Mouse (Mus musculus) heart, embryonic 11.5 days (tissue): ENCODE data around the gene H2-M10.3. TPM values are rescaled to one million over a fixed set of nuclear protein-coding genes. Genes with fewer than 3 reads are reported as not detected.
"Not testable (repeated sequence)": the region's sequence is repeated elsewhere in the genome, so short reads cannot be mapped to it uniquely, and the experiment has no call there.

Experiments
- ATAC-seq: fragments of 200-750 bp; cut with Nextera tagmentation; replicated peaks from 2 replicates; pipeline ENCODE4 v1.8.0; 2017; ENCODE audit warnings: moderate library complexity; ENCODE audit not compliant: insufficient number of reproducible peaks, low FRiP score, low TSS enrichment
- H3K27ac ChIP-seq: fragments of 300-500 bp; sonication (generic); 2 replicates; pipeline ENCODE4 v1.5.1; 2014; ENCODE audit warnings: mild to moderate bottlenecking, low read depth, low read length
- H3K27me3 ChIP-seq: fragments of 300-500 bp; sonication (generic); 2 replicates; pipeline ENCODE4 v1.6.1; 2014; ENCODE audit warnings: mild to moderate bottlenecking, low read length, mixed read lengths; ENCODE audit not compliant: control insufficient read depth, insufficient read depth
- H3K36me3 ChIP-seq: fragments of 300-500 bp; sonication (generic); 2 replicates; pipeline ENCODE4 v1.6.1; 2014; ENCODE audit warnings: mild to moderate bottlenecking, low read length, moderate library complexity, mixed read lengths; ENCODE audit not compliant: control insufficient read depth, insufficient read depth
- H3K4me1 ChIP-seq: fragments of 300-500 bp; sonication (generic); 2 replicates; pipeline ENCODE4 v1.6.1; 2014; ENCODE audit warnings: low read length; ENCODE audit not compliant: control insufficient read depth, insufficient read depth
- H3K4me2 ChIP-seq: fragments of 300-500 bp; sonication (generic); 2 replicates; pipeline ENCODE4 v1.6.1; 2014; ENCODE audit warnings: mild to moderate bottlenecking, moderate library complexity
- H3K4me3 ChIP-seq: fragments of 300-500 bp; sonication (generic); 2 replicates; pipeline ENCODE4 v1.5.1; 2014; ENCODE audit warnings: low read depth, low read length
- H3K9ac ChIP-seq: fragments of 300-500 bp; sonication (generic); 2 replicates; pipeline ENCODE4 v1.6.1; 2014; ENCODE audit warnings: mild to moderate bottlenecking, low read depth, low read length, moderate library complexity
- H3K9me3 ChIP-seq: fragments of 300-500 bp; sonication (generic); replicated peaks from 2 replicates; pipeline ENCODE4 v1.6.1; 2016; ENCODE audit warnings: low read length; ENCODE audit not compliant: control insufficient read depth
- WGBS: fragments of 180-500 bp; shearing (Covaris S2); extraction: QIAGEN DNeasy Blood & Tissue Kit; methylation state at CpG from one replicate; pipeline ENCODE4 v1.1.7; 2014; ENCODE audit not compliant: insufficient replicate concordance; 5-methylcytosine and 5-hydroxymethylcytosine counted together
- polyA plus RNA-seq: library from polyadenylated mRNA; unstranded; fragments of >200 nt; fragmentation: Nextera tagmentation; extraction: Ambion mirVana; gene quantifications from 2 replicates; pipeline ENCODE4 v1.2.1, GENCODE M21; 2014

Gene H2-M10.3
- polyA plus RNA-seq, result not detected in 2 replicates

DNA sequence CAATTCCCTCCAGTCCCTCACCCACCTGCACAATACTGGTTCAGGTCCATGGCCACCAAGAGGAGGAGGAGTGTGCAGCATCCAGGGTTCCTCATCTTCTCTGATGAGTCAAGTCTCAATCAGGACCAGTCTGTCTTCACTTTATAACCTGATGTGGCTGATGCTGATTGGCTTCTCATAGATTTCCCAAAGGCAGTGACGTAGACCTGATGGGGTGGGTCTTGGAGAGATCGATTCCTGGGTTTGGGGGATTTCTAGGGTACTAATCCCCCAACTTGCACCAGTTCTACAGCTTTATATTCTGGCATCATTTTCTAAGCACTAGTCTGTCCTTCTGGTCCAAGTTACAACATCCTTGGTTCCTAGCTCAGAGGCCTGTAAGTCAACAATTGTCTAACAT lies at the start of gene H2-M10.3:
Gene H2-M10.3 (minus strand): TSS at position 101 of the 400 bp plus-strand sequence.
- H3K4me1 ChIP-seq, H3K27ac ChIP-seq, H3K27me3 ChIP-seq, H3K9me3 ChIP-seq, ATAC-seq, H3K36me3 ChIP-seq, H3K9ac ChIP-seq, H3K4me3 ChIP-seq, H3K4me2 ChIP-seq: not testable (repeated sequence)
- 87% methylated on average over 2 of the region's 2 CpGs for WGBS

DNA sequence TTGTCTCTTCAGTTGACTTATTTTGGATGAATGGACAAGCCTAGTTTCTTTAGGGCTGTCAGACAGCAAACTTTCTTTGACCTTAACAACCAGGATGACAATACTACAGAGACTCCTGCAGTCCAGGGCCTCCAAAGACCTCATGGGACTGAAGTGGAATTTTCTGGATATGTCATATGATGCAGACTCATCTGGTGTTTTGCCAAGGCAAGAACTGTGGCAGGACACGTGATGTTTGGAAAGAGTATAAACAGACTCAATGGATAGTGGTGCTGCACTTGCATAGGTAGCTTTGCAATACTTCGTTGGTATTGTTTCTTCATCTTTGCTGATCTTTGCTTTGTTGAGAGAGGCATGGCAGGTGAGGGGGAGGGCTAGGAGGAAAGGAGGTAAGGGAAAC lies 49.2 kb upstream of the H2-M10.3 start:
- Histone ChIP-seq H3K4me3 (no peak overlapping the region), H3K4me1 (no peaks in the 10 kb centered on the region), H3K9me3 (peaks cover 3% of the 10 kb centered on the region; the same call in 1 of the 2 replicates), H3K27me3 (no peaks in the 10 kb centered on the region), H3K27ac (no peak overlapping the region), H3K36me3 (no peaks in the 10 kb centered on the region), H3K4me2 (no peak overlapping the region), H3K9ac (no peak overlapping the region)
- whole genome bisulfite sequencing, result 43% methylated on average over 2 of the region's 2 CpGs
- no peak for ATAC-seq

DNA sequence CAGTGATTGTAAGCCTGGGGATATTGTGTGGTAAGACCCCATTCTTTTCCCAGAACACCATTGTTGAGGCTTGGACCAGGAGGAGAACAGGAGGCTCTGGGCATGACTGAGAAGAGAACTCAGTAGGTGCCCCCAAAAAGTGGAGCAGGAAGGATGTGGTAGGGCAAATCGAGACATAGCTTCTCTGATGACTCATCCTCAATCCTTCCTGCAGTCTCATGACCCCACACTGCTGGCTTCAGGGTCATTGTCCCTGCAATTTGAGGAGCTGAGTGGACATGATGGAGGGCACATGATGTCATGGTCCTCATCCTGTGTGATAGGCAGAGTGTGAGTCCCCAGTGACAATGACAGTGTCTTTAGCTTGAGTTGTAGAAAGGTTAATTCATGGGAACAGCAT lies 47.2 kb upstream of the H2-M10.3 start:
- H3K27me3 ChIP-seq, result no peaks in the 10 kb centered on the region
- no peak overlapping the region for H3K4me3 ChIP-seq

DNA sequence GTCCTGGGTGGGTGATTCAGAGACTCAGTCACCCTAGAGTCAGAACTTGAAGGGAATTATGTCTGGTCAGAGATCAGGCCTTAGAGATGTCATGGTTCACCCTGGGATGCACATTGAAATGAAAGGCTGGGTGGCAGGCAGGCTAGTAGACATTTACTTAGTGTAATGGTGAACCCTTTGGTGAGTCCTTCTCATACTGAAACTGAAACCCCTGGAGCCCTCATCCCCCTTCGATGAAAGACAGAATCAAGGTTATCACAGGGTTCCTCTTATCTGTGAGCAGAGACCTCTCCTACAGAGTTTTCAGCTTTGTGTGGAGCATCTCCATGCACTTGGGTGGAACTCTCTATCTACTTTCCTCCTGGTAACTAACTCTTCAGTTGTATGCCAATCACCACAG lies 46.1 kb upstream of the H2-M10.3 start:
- H3K36me3 ChIP-seq, result no peaks in the 10 kb centered on the region
- no peak overlapping the region for H3K9ac ChIP-seq
- H3K4me3 ChIP-seq, result no peak overlapping the region
- ATAC-seq, result no peak
- H3K4me1 ChIP-seq, result no peaks in the 10 kb centered on the region
- H3K9me3 ChIP-seq, result no peaks in the 10 kb centered on the region
- H3K4me2 ChIP-seq, result no peak overlapping the region
- WGBS, result 50% methylated on average over 1 of the region's 1 CpGs
- no peaks in the 10 kb centered on the region for H3K27me3 ChIP-seq
- H3K27ac ChIP-seq, result no peak overlapping the region

More for the DNA sequence above, 47.2 kb upstream of the H2-M10.3 start:
- Histone ChIP-seq H3K36me3 (no peaks in the 10 kb centered on the region), H3K4me2 (no peak overlapping the region), H3K9ac (no peak overlapping the region), H3K4me1 (no peaks in the 10 kb centered on the region), H3K27ac (no peak overlapping the region), H3K9me3 (no peaks in the 10 kb centered on the region)
- no peak for ATAC-seq
- WGBS, result 58% methylated on average over 1 of the region's 1 CpGs

DNA sequence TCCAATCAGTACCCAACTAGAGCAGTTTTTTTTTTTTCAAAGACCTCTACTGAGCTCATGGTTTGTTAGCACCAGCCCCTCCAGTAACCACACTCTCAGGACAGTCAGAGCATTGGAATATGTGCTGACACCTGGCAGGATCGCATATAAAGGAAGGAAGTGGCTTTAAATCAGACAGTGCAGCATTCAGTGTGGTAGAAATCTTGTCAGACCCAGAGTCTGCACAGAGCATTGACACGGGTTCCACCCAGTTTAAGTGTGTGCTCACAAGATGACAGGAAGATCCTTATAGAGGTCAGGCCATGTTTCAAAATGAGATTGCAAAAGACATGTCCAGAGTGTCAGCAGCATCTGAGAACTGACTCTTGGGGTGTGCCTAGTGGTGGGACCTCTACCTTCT lies 21.7 kb upstream of the H2-M10.3 start:
- H3K27ac ChIP-seq, result no peak overlapping the region
- H3K4me2 ChIP-seq, result no peak overlapping the region
- H3K9ac ChIP-seq, result no peak overlapping the region
- H3K4me1 ChIP-seq, result no peaks in the 10 kb centered on the region
- 74% methylated on average over 2 of the region's 2 CpGs for WGBS
- no peaks in the 10 kb centered on the region for H3K9me3 ChIP-seq
- H3K4me3 ChIP-seq, result no peak overlapping the region
- H3K36me3 ChIP-seq, result no peaks in the 10 kb centered on the region
- no peaks in the 10 kb centered on the region for H3K27me3 ChIP-seq
- ATAC-seq, result no peak

DNA sequence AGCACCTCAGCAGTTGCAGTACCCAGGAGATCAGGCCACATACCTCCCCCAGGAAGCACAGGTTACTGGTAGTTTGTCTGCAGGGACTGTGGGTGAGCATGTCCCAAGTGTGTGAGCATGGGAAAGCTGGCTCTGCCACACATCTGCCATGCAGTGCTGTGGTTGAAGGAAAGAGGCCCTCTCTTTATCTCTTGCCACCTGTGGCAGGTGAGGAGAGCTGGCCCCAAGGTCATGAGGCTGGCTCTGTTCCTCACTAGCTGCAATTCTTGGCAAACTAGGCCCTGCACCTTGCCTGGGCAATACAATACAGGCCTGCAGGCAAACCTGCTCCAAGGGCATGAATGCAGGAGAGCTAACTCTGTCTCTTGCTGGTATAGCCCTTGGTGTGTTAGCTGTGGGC lies 5.8 kb downstream of the H2-M10.3 start:
- H3K27ac ChIP-seq, H3K9ac ChIP-seq, ATAC-seq, H3K4me3 ChIP-seq, H3K27me3 ChIP-seq, H3K4me2 ChIP-seq, H3K36me3 ChIP-seq, H3K4me1 ChIP-seq, H3K9me3 ChIP-seq: not testable (repeated sequence)

DNA sequence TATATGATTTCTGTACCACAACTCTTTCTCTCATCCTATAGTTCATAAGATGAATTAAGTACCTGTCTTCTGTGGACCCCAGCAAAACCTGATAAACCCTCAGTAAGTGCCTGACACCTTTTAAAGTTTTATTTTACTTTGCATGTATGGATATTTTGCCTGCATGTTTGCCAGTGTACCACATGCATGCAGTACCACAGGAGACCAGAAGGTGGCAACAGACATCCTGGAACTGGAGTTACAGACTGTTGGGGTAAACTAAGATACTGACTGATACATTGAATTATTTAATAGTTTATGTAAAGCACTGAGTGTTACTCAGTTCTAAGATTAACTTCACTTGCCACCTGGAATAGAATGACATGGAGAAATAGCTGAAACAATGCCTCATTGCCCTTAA lies 10.7 kb downstream of the H2-M10.3 start:
- not testable (repeated sequence) for ATAC-seq, H3K4me3 ChIP-seq

DNA sequence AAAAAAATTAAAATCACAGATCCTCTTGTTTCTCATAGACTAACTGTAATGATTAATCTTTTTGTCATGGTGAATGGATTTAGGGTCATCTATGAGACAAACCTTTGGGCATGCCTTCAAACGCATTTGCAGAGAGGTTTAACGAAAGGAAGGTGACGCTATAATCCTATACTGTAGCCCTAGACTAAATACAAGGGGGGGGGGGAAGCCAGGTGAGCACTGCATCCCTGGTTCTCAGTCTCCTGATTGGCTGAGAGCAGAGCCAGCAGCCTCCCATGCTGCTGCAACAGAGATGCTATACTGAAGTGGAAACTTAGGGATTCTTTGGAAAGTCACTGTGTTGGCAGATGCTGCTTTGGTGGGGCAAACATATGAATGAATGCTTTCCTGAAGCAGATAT lies 12.5 kb downstream of the H2-M10.3 start:
- no peaks in the 10 kb centered on the region for H3K27me3 ChIP-seq
- WGBS, result 44% methylated on average over 3 of the region's 3 CpGs
- no peak overlapping the region for H3K27ac ChIP-seq
- no peaks in the 10 kb centered on the region for H3K4me1 ChIP-seq
- no peaks in the 10 kb centered on the region for H3K36me3 ChIP-seq
- no peak for ATAC-seq
- H3K9ac ChIP-seq, result no peak overlapping the region
- H3K4me2 ChIP-seq, result no peak overlapping the region
- no peaks in the 10 kb centered on the region for H3K9me3 ChIP-seq
- no peak overlapping the region for H3K4me3 ChIP-seq

More for the DNA sequence above, 10.7 kb downstream of the H2-M10.3 start:
- not testable (repeated sequence) for H3K9ac ChIP-seq, H3K9me3 ChIP-seq, H3K27me3 ChIP-seq, H3K36me3 ChIP-seq, H3K4me1 ChIP-seq, H3K27ac ChIP-seq, H3K4me2 ChIP-seq

DNA sequence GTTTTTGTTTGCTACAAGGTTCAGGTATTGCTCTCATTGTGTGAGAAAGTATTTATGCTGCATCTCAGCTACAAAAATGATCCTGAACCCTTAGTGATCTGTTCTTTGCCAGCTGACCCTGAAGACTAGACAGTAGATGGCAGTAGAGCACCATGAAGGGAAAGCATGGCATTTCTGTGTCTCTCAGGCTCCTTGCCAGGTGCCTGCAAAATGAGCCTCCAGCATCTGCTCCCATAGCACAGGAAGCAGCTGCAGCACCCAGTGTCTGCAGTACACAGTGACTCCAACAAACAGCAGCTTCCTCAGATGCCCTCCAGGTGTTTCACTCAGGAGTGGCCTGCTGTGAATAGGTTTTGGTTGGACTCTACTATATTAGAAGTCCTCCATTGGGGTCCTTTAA lies 12.9 kb downstream of the H2-M10.3 start:
- H3K27me3 ChIP-seq, H3K36me3 ChIP-seq, H3K4me2 ChIP-seq, ATAC-seq, H3K9ac ChIP-seq, H3K27ac ChIP-seq, H3K9me3 ChIP-seq, H3K4me1 ChIP-seq, H3K4me3 ChIP-seq: not testable (repeated sequence)
